Mouse (Mus musculus): ENCODE measurements around the gene Gnb1l. TPM values are rescaled to one million over a fixed set of nuclear protein-coding genes. Genes with fewer than 3 reads are reported as not detected.

Gene Gnb1l
- polyA plus RNA-seq, 1 experiment from 2014 or later, result 12.6 TPM

GRCm38 (mm10) chr16:18474021-18474420 is 24.5 kb upstream of the Gnb1l start:
- WGBS, result 86% methylated on average over 2 of the region's 2 CpGs
- Histone ChIP-seq H3K4me3 (ENCODE audit: low read depth, low read length) (no peak overlapping the region), H3K9me3 (ENCODE audit: control insufficient read depth) (no peaks in the 10 kb centered on the region), H3K4me1 (replicated peaks; ENCODE audit: control insufficient read depth, insufficient read depth, low read length) (no peaks in the 10 kb centered on the region), H3K9ac (ENCODE audit: low read depth, low read length) (no peak overlapping the region), H3K4me2 (replicated peaks; ENCODE audit: low read depth) (no peak overlapping the region), H3K27ac (ENCODE audit: low read depth, low read length) (no peak overlapping the region), H3K27me3 (replicated peaks; ENCODE audit: control insufficient read depth, insufficient read depth, low read length) (no peaks in the 10 kb centered on the region), H3K36me3 (ENCODE audit: control insufficient read depth, insufficient read depth) (peaks cover 27% of the 10 kb centered on the region; the same call in 1 of the 2 replicates)
- no peak for TF ChIP-seq CTCF (IDR thresholded peaks at IDR 0.05; ENCODE audit: low read depth)
- ATAC-seq, result no peak

GRCm38 (mm10) chr16:18477996-18478395 is 20.5 kb upstream of the Gnb1l start:
- no peaks in the 10 kb centered on the region for H3K9me3 ChIP-seq (ENCODE audit: control insufficient read depth)
- H3K4me1 ChIP-seq (replicated peaks; ENCODE audit: control insufficient read depth, insufficient read depth, low read length), result 0 out of 2 replicates have a peak, but pooled peaks cover 2% of the 10 kb centered on the region
- WGBS, result 71% methylated on average over 6 of the region's 6 CpGs
- ATAC-seq, result no peak
- H3K36me3 ChIP-seq (ENCODE audit: control insufficient read depth, insufficient read depth), result peaks cover 10% of the 10 kb centered on the region; the same call in 1 of the 2 replicates
- H3K9ac ChIP-seq (ENCODE audit: low read depth, low read length), result no peak overlapping the region
- no peak overlapping the region for H3K4me2 ChIP-seq (replicated peaks; ENCODE audit: low read depth)
- no peaks in the 10 kb centered on the region for H3K27me3 ChIP-seq (replicated peaks; ENCODE audit: control insufficient read depth, insufficient read depth, low read length)
- H3K4me3 ChIP-seq (ENCODE audit: low read depth, low read length), result no peak overlapping the region
- H3K27ac ChIP-seq (ENCODE audit: low read depth, low read length), result no peak overlapping the region
- TF ChIP-seq CTCF (IDR thresholded peaks at IDR 0.05; ENCODE audit: low read depth), result peak; percentile 48; the same call in 1 of the 2 replicates

- H3K4me3 ChIP-seq (ENCODE audit: low read depth, low read length), result no peak overlapping the region
- H3K27me3 ChIP-seq (replicated peaks; ENCODE audit: control insufficient read depth, insufficient read depth, low read length), result no peaks in the 10 kb centered on the region
- no peak overlapping the region for H3K9ac ChIP-seq (ENCODE audit: low read depth, low read length)
- H3K9me3 ChIP-seq (ENCODE audit: control insufficient read depth), result no peaks in the 10 kb centered on the region
- no peak overlapping the region for H3K27ac ChIP-seq (ENCODE audit: low read depth, low read length)
- H3K4me1 ChIP-seq (replicated peaks; ENCODE audit: control insufficient read depth, insufficient read depth, low read length), result 0 out of 2 replicates have a peak, but pooled peaks cover 2% of the 10 kb centered on the region
- ATAC-seq, result no peak
- no peak for TF ChIP-seq CTCF (IDR thresholded peaks at IDR 0.05; ENCODE audit: low read depth)
- no peak overlapping the region for H3K4me2 ChIP-seq (replicated peaks; ENCODE audit: low read depth)
- 36% methylated on average over 7 of the region's 7 CpGs for WGBS
- peaks cover 5% of the 10 kb centered on the region; the same call in 1 of the 2 replicates for H3K36me3 ChIP-seq (ENCODE audit: control insufficient read depth, insufficient read depth)
Observed at GRCm38 (mm10) chr16:18479667-18480066, 18.8 kb upstream of the Gnb1l start.

- no peak for ATAC-seq
- WGBS, result 73% methylated on average over 4 of the region's 4 CpGs
Observed at GRCm38 (mm10) chr16:18480933-18481485, 17.5 kb upstream of the Gnb1l start.

GRCm38 (mm10) chr16:18482431-18482830 is 16.1 kb upstream of the Gnb1l start:
- 0 out of 2 replicates have a peak, but pooled peaks cover 2% of the 10 kb centered on the region for H3K4me1 ChIP-seq (replicated peaks; ENCODE audit: control insufficient read depth, insufficient read depth, low read length)
- no peak overlapping the region for H3K4me3 ChIP-seq (ENCODE audit: low read depth, low read length)
- no peak overlapping the region for H3K27ac ChIP-seq (ENCODE audit: low read depth, low read length)
- TF ChIP-seq CTCF (IDR thresholded peaks at IDR 0.05; ENCODE audit: low read depth), result no peak
- ATAC-seq, result no peak
- H3K36me3 ChIP-seq (ENCODE audit: control insufficient read depth, insufficient read depth), result no peaks in the 10 kb centered on the region; the same call in 1 of the 2 replicates
- H3K9me3 ChIP-seq (ENCODE audit: control insufficient read depth), result no peaks in the 10 kb centered on the region
- no peak overlapping the region for H3K9ac ChIP-seq (ENCODE audit: low read depth, low read length)
- WGBS, result 90% methylated on average over 3 of the region's 3 CpGs
- no peak overlapping the region for H3K4me2 ChIP-seq (replicated peaks; ENCODE audit: low read depth)
- H3K27me3 ChIP-seq (replicated peaks; ENCODE audit: control insufficient read depth, insufficient read depth, low read length), result no peaks in the 10 kb centered on the region

More at GRCm38 (mm10) chr16:18480933-18481485, 17.5 kb upstream of the Gnb1l start:
- H3K4me2 ChIP-seq (replicated peaks; ENCODE audit: low read depth), result no peak overlapping the region
- peaks cover 5% of the 10 kb centered on the region; the same call in 1 of the 2 replicates for H3K36me3 ChIP-seq (ENCODE audit: control insufficient read depth, insufficient read depth)
- H3K4me1 ChIP-seq (replicated peaks; ENCODE audit: control insufficient read depth, insufficient read depth, low read length), result 0 out of 2 replicates have a peak, but pooled peaks cover 2% of the 10 kb centered on the region
- H3K9me3 ChIP-seq (ENCODE audit: control insufficient read depth), result no peaks in the 10 kb centered on the region
- no peak overlapping the region for H3K9ac ChIP-seq (ENCODE audit: low read depth, low read length)
- TF ChIP-seq CTCF (IDR thresholded peaks at IDR 0.05; ENCODE audit: low read depth), result 0 out of 2 replicates have a peak, but pooled peaks have one; percentile 22
- H3K27me3 ChIP-seq (replicated peaks; ENCODE audit: control insufficient read depth, insufficient read depth, low read length), result no peaks in the 10 kb centered on the region
- H3K27ac ChIP-seq (ENCODE audit: low read depth, low read length), result no peak overlapping the region
- H3K4me3 ChIP-seq (ENCODE audit: low read depth, low read length), result no peak overlapping the region

- no peak for TF ChIP-seq CTCF (IDR thresholded peaks at IDR 0.05; ENCODE audit: low read depth)
- Histone ChIP-seq H3K9me3 (ENCODE audit: control insufficient read depth) (no peaks in the 10 kb centered on the region), H3K4me3 (ENCODE audit: low read depth, low read length) (no peak overlapping the region), H3K9ac (ENCODE audit: low read depth, low read length) (no peak overlapping the region), H3K4me2 (replicated peaks; ENCODE audit: low read depth) (no peak overlapping the region), H3K27ac (ENCODE audit: low read depth, low read length) (no peak overlapping the region), H3K4me1 (replicated peaks; ENCODE audit: control insufficient read depth, insufficient read depth, low read length) (0 out of 2 replicates have a peak, but pooled peaks cover 2% of the 10 kb centered on the region), H3K36me3 (ENCODE audit: control insufficient read depth, insufficient read depth) (no peaks in the 10 kb centered on the region; the same call in 1 of the 2 replicates), H3K27me3 (replicated peaks; ENCODE audit: control insufficient read depth, insufficient read depth, low read length) (no peaks in the 10 kb centered on the region)
- no peak for ATAC-seq
- 83% methylated on average over 5 of the region's 5 CpGs for WGBS
Observed at GRCm38 (mm10) chr16:18483839-18484238, 14.7 kb upstream of the Gnb1l start.

Measured in intestine, postnatal 0 days (tissue).